8 mouse cellular contexts compared by ENCODE assay signal in genomic region chr10:53596677-53597120, GRCm38 (mm10). TPM values are rescaled to one million over a fixed set of nuclear protein-coding genes. Genes with fewer than 3 reads are reported as not detected.
DNase-seq lines count a peak whose midpoint lies in the region; ATAC-seq and TF ChIP-seq lines count a peak whose summit lies in the region.

TSS of gene Asf1a (plus strand) at chr10:53596757.

- no peaks in the 10 kb centered on the region for H3K9me3 ChIP-seq in MEL (replicated peaks; ENCODE audit: insufficient read depth, low read length)
- H3K9me3 ChIP-seq in forebrain, postnatal 0 days (ENCODE audit: low read length): no peaks in the 10 kb centered on the region
- H3K9me3 ChIP-seq in lung, embryonic 15.5 days: no peaks in the 10 kb centered on the region

- peak in 1 of 2 experiments; percentile 83; a peak in 2 of 4 replicates for TF ChIP-seq POLR2A in MEL (IDR thresholded peaks at IDR 0.05; ENCODE audit: control insufficient read depth in 1 of 2, insufficient read depth in 1 of 2, low read depth in 1 of 2, low read length in 2 of 2, poor library complexity in 1 of 2)
- peak; percentile 35; the same call in 1 of the 2 replicates for TF ChIP-seq POLR2A in cerebellum, adult 2 months (IDR thresholded peaks at IDR 0.05; ENCODE audit: borderline replicate concordance, insufficient read depth, low read length)

- peaks cover 38% of the 10 kb centered on the region for H3K79me2 ChIP-seq in MEL (ENCODE audit: control insufficient read depth, insufficient read depth, low read length, poor library complexity)

- TF ChIP-seq EP300 in MEL (IDR thresholded peaks at IDR 0.05; ENCODE audit: low read depth in 1 of 2, low read length in 2 of 2): peak in 1 of 2 experiments; percentile 3; a peak in 1 of 4 replicates

- TF ChIP-seq RAD21 in MEL (IDR thresholded peaks at IDR 0.05; ENCODE audit: low read depth, low read length): no peak

- TF ChIP-seq CTCF in MEL (IDR thresholded peaks at IDR 0.05 in 2 of 3, conservative IDR thresholded peaks at IDR 0.05 in 1 of 3; ENCODE audit: control insufficient read depth in 1 of 3, insufficient read depth in 1 of 3, low read depth in 2 of 3, low read length in 3 of 3, poor library complexity in 1 of 3, severe bottlenecking in 1 of 3): peak in 2 of 3 experiments; percentile 82; a peak in 4 of 6 replicates
- TF ChIP-seq CTCF in cerebellum, adult 2 months (IDR thresholded peaks at IDR 0.05; ENCODE audit: borderline replicate concordance, insufficient read depth, low read depth, low read length): peak; percentile 64; the same call in 1 of the 2 replicates
- peak; percentile 72 for TF ChIP-seq CTCF in forebrain, postnatal 0 days (IDR thresholded peaks at IDR 0.05; ENCODE audit: low read depth)

- ATAC-seq in forebrain, postnatal 0 days: peak; percentile 96
- ATAC-seq in lung, embryonic 15.5 days (ENCODE audit: borderline replicate concordance, extremely low read depth, low FRiP score, low TSS enrichment): peak; percentile 99

- H3K4me3 ChIP-seq in MEL (ENCODE audit: control insufficient read depth in 1 of 2, insufficient read depth in 1 of 2, low read depth in 2 of 2, low read length in 2 of 2): peak within 1 kb of the TSS; percentile 87 to 97
- peak within 1 kb of the TSS; percentile 96 for H3K4me3 ChIP-seq in cerebellum, adult 2 months (replicated peaks; ENCODE audit: insufficient read depth, low read depth, low read length)
- peak within 1 kb of the TSS; percentile 93 for H3K4me3 ChIP-seq in forebrain, postnatal 0 days (ENCODE audit: low read depth, low read length)
- H3K4me3 ChIP-seq in lung, embryonic 15.5 days: peak within 1 kb of the TSS; percentile 99

- H3K4me2 ChIP-seq in forebrain, postnatal 0 days (ENCODE audit: low read depth): peak within 1 kb of the TSS; percentile 78
- peak within 1 kb of the TSS; percentile 72 for H3K4me2 ChIP-seq in lung, embryonic 15.5 days

- peak within 1 kb of the TSS; percentile 88 for H3K9ac ChIP-seq in MEL (ENCODE audit: control insufficient read depth, low read depth, low read length, poor library complexity, severe bottlenecking)
- peak within 1 kb of the TSS; percentile 80 for H3K9ac ChIP-seq in forebrain, postnatal 0 days
- H3K9ac ChIP-seq in lung, embryonic 15.5 days: peak within 1 kb of the TSS; percentile 96

- 1% methylated on average over 52 of the region's 52 CpGs for WGBS in cerebellum, adult 2 months
- 1% methylated on average over 45 of the region's 52 CpGs for WGBS in forebrain, postnatal 0 days
- WGBS in lung, embryonic 15.5 days: 2% methylated on average over 52 of the region's 52 CpGs

- H3K27me3 ChIP-seq in MEL (ENCODE audit: control insufficient read depth in 1 of 2, insufficient read depth in 2 of 2, low read length in 2 of 2): no peaks in the 10 kb centered on the region
- H3K27me3 ChIP-seq in cerebellum, adult 2 months (ENCODE audit: control insufficient read depth, insufficient read depth, low read length): no peaks in the 10 kb centered on the region
- H3K27me3 ChIP-seq in forebrain, postnatal 0 days (ENCODE audit: insufficient read depth, low read length): no peaks in the 10 kb centered on the region
- no peaks in the 10 kb centered on the region for H3K27me3 ChIP-seq in lung, embryonic 15.5 days

- H3K27ac ChIP-seq in MEL (ENCODE audit: control insufficient read depth, low read depth, low read length): peak within 1 kb of the TSS; percentile 100
- peak within 1 kb of the TSS; percentile 94 for H3K27ac ChIP-seq in cerebellum, adult 2 months (ENCODE audit: insufficient read depth, low read length)
- H3K27ac ChIP-seq in forebrain, postnatal 0 days (ENCODE audit: low read depth, low read length): peak within 1 kb of the TSS; percentile 99
- H3K27ac ChIP-seq in lung, embryonic 15.5 days: peak within 1 kb of the TSS; percentile 99

- peak; percentile 98 for DNase-seq in MEL (ENCODE audit: low read depth, low spot score)
- DNase-seq in cerebellum, adult 2 months: peak; percentile 97 to 98
- peak; percentile 97 for DNase-seq in forebrain, postnatal 0 days
- peak; percentile 98 for DNase-seq in heart, postnatal 4 days
- DNase-seq in layer of hippocampus, adult 8-10 months (ENCODE audit: low spot score in 2 of 2): peak; percentile 96 to 97
- DNase-seq in ovary, adult 18-20 months (ENCODE audit: low spot score): peak; percentile 98
- peak; percentile 97 for DNase-seq in thymus, postnatal 0 days (ENCODE audit: low spot score)

- H3K36me3 ChIP-seq in MEL (ENCODE audit: control insufficient read depth in 1 of 2, insufficient read depth in 2 of 2, low read length in 2 of 2): peaks cover 4 to 37% of the 10 kb centered on the region in 2 experiments
- H3K36me3 ChIP-seq in forebrain, postnatal 0 days (ENCODE audit: insufficient read depth): no peaks in the 10 kb centered on the region
- 0 out of 2 replicates have a peak, but pooled peaks cover 10% of the 10 kb centered on the region for H3K36me3 ChIP-seq in lung, embryonic 15.5 days

- peaks cover 10 to 12% of the 10 kb centered on the region in 2 experiments for H3K4me1 ChIP-seq in MEL (ENCODE audit: control insufficient read depth in 1 of 2, insufficient read depth in 2 of 2, low read length in 2 of 2)
- peaks cover 2% of the 10 kb centered on the region; the same call in 1 of the 2 replicates for H3K4me1 ChIP-seq in cerebellum, adult 2 months (ENCODE audit: control insufficient read depth, insufficient read depth, low read length)
- peaks cover 15% of the 10 kb centered on the region for H3K4me1 ChIP-seq in forebrain, postnatal 0 days (ENCODE audit: insufficient read depth)
- peaks cover 26% of the 10 kb centered on the region for H3K4me1 ChIP-seq in lung, embryonic 15.5 days

TF ChIP-seq in MEL, 35 proteins besides CTCF, POLR2A, EP300 and RAD21:
- TF ChIP-seq MAZ (IDR thresholded peaks at IDR 0.05; ENCODE audit: low read depth, low read length) (peak; percentile 75; the same call in 1 of the 2 replicates), MXI1 (IDR thresholded peaks at IDR 0.05; ENCODE audit: low read depth, low read length) (peak; percentile 44), POLR2AphosphoS2 (IDR thresholded peaks at IDR 0.05; ENCODE audit: low read length) (0 out of 2 replicates have a peak, but pooled peaks have one; percentile 63), ZMIZ1 (IDR thresholded peaks at IDR 0.05; ENCODE audit: low read depth, low read length) (peak; percentile 59), ELF1 (IDR thresholded peaks at IDR 0.05; ENCODE audit: low read depth, low read length) (0 out of 2 replicates have a peak, but pooled peaks have one; percentile 55), GABPA (IDR thresholded peaks at IDR 0.05; ENCODE audit: low read depth, low read length) (peak; percentile 62; the same call in 1 of the 2 replicates), ZNF384 (IDR thresholded peaks at IDR 0.05; ENCODE audit: low read depth, low read length) (peak; percentile 90), TCF12 (IDR thresholded peaks at IDR 0.05; ENCODE audit: low read depth, low read length) (peak; percentile 67; the same call in 1 of the 2 replicates), BHLHE40 (IDR thresholded peaks at IDR 0.05; ENCODE audit: borderline replicate concordance, low read depth, low read length) (no peak), MAX (IDR thresholded peaks at IDR 0.05; ENCODE audit: low read length) (peak; percentile 18; the same call in 1 of the 2 replicates), MAFK (IDR thresholded peaks at IDR 0.05; ENCODE audit: borderline replicate concordance, low read depth, low read length) (no peak), NELFE (IDR thresholded peaks at IDR 0.05; ENCODE audit: low read depth, low read length) (peak; percentile 62; the same call in 1 of the 2 replicates), TBP (IDR thresholded peaks at IDR 0.05; ENCODE audit: low read depth, low read length) (peak; percentile 93), CHD1 (IDR thresholded peaks at IDR 0.05; ENCODE audit: low read depth, low read length) (no peak), SMC3 (IDR thresholded peaks at IDR 0.05; ENCODE audit: low read depth, low read length) (no peak), HCFC1 (IDR thresholded peaks at IDR 0.05; ENCODE audit: low read depth, low read length) (peak; percentile 87), JUND (IDR thresholded peaks at IDR 0.05; ENCODE audit: low read depth, low read length) (no peak), KAT2A (conservative IDR thresholded peaks at IDR 0.05; ENCODE audit: low read depth, low read length) (no peak; the same call in 1 of the 2 replicates), MEF2A (IDR thresholded peaks at IDR 0.05; ENCODE audit: extremely low read depth, insufficient replicate concordance, low read depth, low read length, poor library complexity, severe bottlenecking) (peak; percentile 43; the same call in 1 of the 2 replicates), SIN3A (IDR thresholded peaks at IDR 0.05; ENCODE audit: low read length) (peak; percentile 87), GATA1 (IDR thresholded peaks at IDR 0.05; ENCODE audit: low read depth, low read length) (peak; percentile 74; the same call in 1 of the 2 replicates), ETS1 (IDR thresholded peaks at IDR 0.05; ENCODE audit: low read depth, low read length) (0 out of 2 replicates have a peak, but pooled peaks have one; percentile 48)

RNA-seq across cellular contexts. Expression of gene Asf1a, which starts in this region (rescaled TPM):
- 63.8 and 65.1 TPM in 2 replicates for total RNA-seq in MEL (2012; rRNA removed)
- polyA plus RNA-seq in MEL (2012; ENCODE audit: insufficient read depth in 1 of 2, insufficient read length in 2 of 2, low read depth in 1 of 2, low replicate concordance in 2 of 2, missing spikeins in 1 of 2): 10 to 100 TPM in 1 of 2 experiments, not detected in 1; 91.4 TPM
- polyA plus RNA-seq in cerebellum, adult 2 months (2012; rRNA removed): 27.0 TPM in 2 replicates
- 39.1 and 40.6 TPM in 2 replicates for total RNA-seq in forebrain, postnatal 0 days (2014; rRNA removed)
- 62.1 and 72.8 TPM in 2 replicates for polyA plus RNA-seq in forebrain, postnatal 0 days (2015; fragmentation: Nextera tagmentation; extraction: Ambion mirVana)
- total RNA-seq in heart, postnatal 4 days (2021): 10 to 100 TPM; 41.0 to 41.5 TPM
- total RNA-seq in layer of hippocampus, adult 8-10 months (2022): 10 to 100 TPM; 22.6 to 23.9 (median 23.0) TPM
- polyA plus RNA-seq in lung, embryonic 15.5 days (2015; fragmentation: Nextera tagmentation; extraction: Ambion mirVana): 122 and 128 TPM in 2 replicates
- polyA plus RNA-seq in thymus, postnatal 0 days (2015; fragmentation: Nextera tagmentation; extraction: Ambion mirVana): 159 and 162 TPM in 2 replicates

Comparison
In these comparisons a context has a peak if more than half of its experiments do, and no peak if none do; other contexts are left out.
1. Peak in every context shown above with its lines: DNase-seq, ATAC-seq, H3K4me3 ChIP-seq and H3K27ac ChIP-seq.